Mouse (Mus musculus) embryonic facial prominence, embryonic 14.5 days (tissue): Measurements from ENCODE around the gene Mxd3. TPM values are rescaled to one million over a fixed set of nuclear protein-coding genes. Genes with fewer than 3 reads are reported as not detected.

Source experiments
- polyA plus RNA-seq: library from polyadenylated mRNA; unstranded; fragments of >200 nt; fragmentation: Nextera tagmentation; extraction: Ambion mirVana; gene quantifications from 2 replicates; pipeline ENCODE4 v1.2.1, GENCODE M21; 2014

Gene Mxd3
- polyA plus RNA-seq, 1 experiment from 2014 or later, result 36.0 TPM

Other genes with a start within 250 kb of the Mxd3 start
- 27.5 and 29.9 TPM in 2 replicates for gene Uimc1, start 229.5 kb downstream of the Mxd3 start, polyA plus RNA-seq
- gene Zfp346, start 224.5 kb downstream of the Mxd3 start, polyA plus RNA-seq, result 21.3 and 26.2 TPM in 2 replicates
- not detected in 2 replicates for gene Gm17617, start 196.3 kb downstream of the Mxd3 start, polyA plus RNA-seq
- 16.4 and 19.9 TPM in 2 replicates for gene Fgfr4, start 177.2 kb downstream of the Mxd3 start, polyA plus RNA-seq
- gene Nsd1, start 120.0 kb downstream of the Mxd3 start, polyA plus RNA-seq, result 55.0 and 58.7 TPM in 2 replicates
- 413 and 451 TPM in 2 replicates for gene Prelid1, start 9.3 kb downstream of the Mxd3 start, polyA plus RNA-seq
- gene Rab24, start 7.9 kb downstream of the Mxd3 start, polyA plus RNA-seq, result 92.1 and 102 TPM in 2 replicates
- 102 and 105 TPM in 2 replicates for gene Lman2, start 33.0 kb upstream of the Mxd3 start, polyA plus RNA-seq
- gene Rgs14, start 39.9 kb upstream of the Mxd3 start, polyA plus RNA-seq, result 1.3 and 3.3 TPM in 2 replicates
- not detected in 2 replicates for gene Slc34a1, start 68.4 kb upstream of the Mxd3 start, polyA plus RNA-seq
- gene Pfn3, start 85.4 kb upstream of the Mxd3 start, polyA plus RNA-seq, result 0.70 TPM in 1 of 2 replicates, not detected in the other
- not detected in 2 replicates for gene F12, start 97.0 kb upstream of the Mxd3 start, polyA plus RNA-seq
- 44.0 and 46.6 TPM in 2 replicates for gene Grk6, start 115.2 kb upstream of the Mxd3 start, polyA plus RNA-seq
- gene Prr7, start 134.4 kb upstream of the Mxd3 start, polyA plus RNA-seq, result 1.9 and 2.7 TPM in 2 replicates
- gene Dbn1, start 158.3 kb upstream of the Mxd3 start, polyA plus RNA-seq, result 141 and 167 TPM in 2 replicates
- gene Pdlim7, start 183.9 kb upstream of the Mxd3 start, polyA plus RNA-seq, result 194 and 204 TPM in 2 replicates
- 2.5 and 3.8 TPM in 2 replicates for gene Dok3, start 199.5 kb upstream of the Mxd3 start, polyA plus RNA-seq
- gene Ddx41, start 206.8 kb upstream of the Mxd3 start, polyA plus RNA-seq, result 56.6 and 69.5 TPM in 2 replicates
- 30.5 and 32.1 TPM in 2 replicates for gene Fam193b, start 241.3 kb upstream of the Mxd3 start, polyA plus RNA-seq
- 66.2 and 85.4 TPM in 2 replicates for gene Tmed9, start 243.9 kb upstream of the Mxd3 start, polyA plus RNA-seq